Mouse (Mus musculus) ES-CJ7 (cell line): ENCODE data around the gene Iqck.

Experiments used
- DNase-seq: peaks from one replicate; pipeline ENCODE4 v3.0.0; 2011; ENCODE audit warnings: low read depth, low spot score

Iqck gene

DNA sequence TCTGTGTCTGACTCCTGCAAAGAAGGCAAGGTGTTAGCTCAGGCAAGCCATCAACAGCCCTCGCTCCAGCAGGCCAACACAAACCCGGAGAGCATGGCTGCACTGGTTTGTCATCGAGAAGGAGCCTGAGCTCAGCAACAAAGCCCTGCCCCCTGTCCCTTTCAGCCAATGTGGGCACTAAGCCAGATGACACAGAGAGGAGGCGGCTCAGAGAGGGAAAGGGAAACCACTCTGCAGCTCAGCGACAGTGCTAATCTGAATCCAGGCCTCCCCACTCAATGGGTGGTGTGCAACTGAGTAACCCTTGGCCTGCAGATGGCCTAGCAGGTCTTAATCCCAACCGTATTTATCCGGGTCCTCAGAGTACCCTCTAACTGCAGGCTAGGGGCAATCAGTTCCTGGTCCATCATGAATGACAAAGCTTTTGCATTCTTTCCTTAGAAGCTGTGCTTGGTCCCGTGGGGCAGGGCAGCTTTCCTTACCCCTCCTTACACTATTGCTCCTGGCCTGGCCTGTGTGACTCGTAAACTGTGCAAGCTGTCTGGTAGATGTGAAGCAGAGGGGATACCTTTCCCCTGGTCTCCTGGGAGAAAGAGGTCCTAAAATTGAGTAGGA lies 4.8 kb upstream of the Iqck start:
- peak; percentile 79 for DNase-seq

- no peak for DNase-seq
Observed at GRCm38 (mm10) chr7:118851571-118851970, 4.0 kb upstream of the Iqck start.

- no peak for DNase-seq
Observed at GRCm38 (mm10) chr7:118852611-118853010, 2.9 kb upstream of the Iqck start.

DNA sequence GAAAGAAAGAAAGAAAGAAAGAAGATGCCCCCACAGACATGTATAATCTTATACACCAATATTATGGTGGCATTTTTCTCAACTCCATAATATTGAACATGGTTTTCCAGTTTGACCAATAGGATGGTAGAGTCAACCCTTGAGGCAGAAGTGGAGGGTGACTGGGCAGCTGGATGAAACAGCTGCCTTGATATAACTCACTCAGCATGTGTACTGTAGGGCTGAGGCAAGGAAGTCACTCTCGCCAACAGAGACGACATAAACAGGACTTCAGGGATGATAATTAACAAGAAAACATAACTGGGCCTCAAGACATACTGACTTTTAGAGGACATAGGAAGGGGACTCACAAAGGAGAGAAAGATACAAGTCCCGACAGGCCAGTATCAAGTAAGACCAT lies 946 bp upstream of the Iqck start:
- DNase-seq: no peak

GRCm38 (mm10) chr7:118855877-118856304 lies 339 bp downstream of the Iqck start, which contains the start of gene Knop1:
TSS of gene Knop1 (minus strand) at chr7:118856254.
- peak; percentile 32 for DNase-seq

DNA sequence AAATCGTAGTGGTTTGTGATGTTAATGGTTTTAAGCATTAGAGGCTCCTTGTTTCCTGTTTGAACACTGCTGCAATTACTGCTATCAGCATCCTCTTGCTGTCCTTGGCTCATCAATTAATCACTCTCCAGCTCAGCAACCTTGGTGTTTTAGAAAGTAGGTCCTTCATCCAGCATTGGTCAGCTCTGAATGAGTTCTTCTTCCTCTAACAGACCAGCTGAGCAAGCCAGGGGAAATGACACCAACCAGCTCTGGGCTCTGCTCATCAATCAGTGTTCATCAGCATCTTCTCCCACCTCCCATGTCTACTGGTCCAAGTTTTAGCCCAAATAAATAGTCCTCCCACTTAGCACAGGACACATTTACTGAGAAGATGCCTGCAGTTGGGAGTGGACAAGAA lies 3.1 kb downstream of the Iqck start:
- no peak for DNase-seq

GRCm38 (mm10) chr7:118865362-118865761 lies 9.8 kb downstream of the Iqck start:
- DNase-seq: no peak

- peak; percentile 14 for DNase-seq
Observed at GRCm38 (mm10) chr7:118879466-118880029, 24.0 kb downstream of the Iqck start.

GRCm38 (mm10) chr7:118883957-118884356 lies 28.4 kb downstream of the Iqck start:
- no peak for DNase-seq

DNA sequence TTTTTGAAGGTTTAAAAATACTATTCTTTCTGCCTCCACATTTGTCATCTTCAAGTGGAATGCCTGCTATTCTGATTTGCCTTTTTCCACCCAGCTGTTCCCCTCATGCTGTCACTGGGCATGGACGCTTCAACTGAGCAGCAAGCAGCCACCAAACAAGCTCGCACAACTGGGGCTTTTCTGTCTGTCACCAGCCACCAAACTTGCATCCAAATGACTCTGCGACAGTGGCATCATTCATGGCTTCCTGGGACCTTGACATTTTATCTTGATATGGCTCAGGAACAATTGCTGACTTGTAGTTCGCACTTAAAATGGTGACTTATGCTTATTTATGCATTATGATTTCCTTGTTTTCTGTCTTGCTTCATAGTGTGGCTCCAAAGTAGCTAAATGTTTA lies 29.4 kb downstream of the Iqck start:
- DNase-seq: no peak

DNA sequence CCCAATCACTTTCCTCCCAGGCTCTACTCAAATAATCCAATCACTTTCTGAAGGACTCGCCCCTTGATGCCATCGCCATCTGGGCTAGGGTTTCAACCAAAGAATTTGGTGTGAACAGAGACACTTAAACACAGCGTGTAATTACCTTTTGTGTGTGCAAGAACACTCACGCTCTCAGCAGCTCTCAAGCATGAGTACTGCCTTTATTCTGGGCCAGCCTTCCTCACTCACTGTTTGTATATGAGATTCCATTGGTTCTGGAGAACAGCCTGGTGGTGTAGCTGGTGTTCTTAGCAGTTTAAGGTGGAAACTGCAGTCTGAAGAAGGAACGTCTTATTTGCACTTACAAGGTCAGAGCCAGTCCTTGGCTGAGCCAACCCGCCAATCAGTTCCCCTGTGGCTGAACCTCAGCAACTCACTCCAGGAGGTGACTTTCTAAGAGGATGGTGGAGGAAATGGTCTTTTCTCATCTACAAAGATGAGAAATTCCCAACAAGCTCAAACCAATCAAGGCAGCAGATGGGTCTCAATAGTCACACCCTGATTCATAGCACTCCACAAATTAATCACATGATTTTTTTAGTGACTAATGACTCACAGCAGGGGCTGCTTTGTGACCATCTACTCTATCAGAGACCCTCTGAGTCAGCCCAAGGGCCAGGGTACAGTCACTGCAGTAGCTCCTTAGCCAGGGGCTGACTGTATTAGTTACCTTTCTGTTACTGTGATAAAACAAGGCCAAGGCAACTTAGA lies 31.9 kb downstream of the Iqck start:
- peak; percentile 35 for DNase-seq

GRCm38 (mm10) chr7:118889046-118889680 lies 33.6 kb downstream of the Iqck start:
- no peak for DNase-seq

- DNase-seq: no peak
Observed at GRCm38 (mm10) chr7:118895469-118896450, 40.2 kb downstream of the Iqck start.

DNA sequence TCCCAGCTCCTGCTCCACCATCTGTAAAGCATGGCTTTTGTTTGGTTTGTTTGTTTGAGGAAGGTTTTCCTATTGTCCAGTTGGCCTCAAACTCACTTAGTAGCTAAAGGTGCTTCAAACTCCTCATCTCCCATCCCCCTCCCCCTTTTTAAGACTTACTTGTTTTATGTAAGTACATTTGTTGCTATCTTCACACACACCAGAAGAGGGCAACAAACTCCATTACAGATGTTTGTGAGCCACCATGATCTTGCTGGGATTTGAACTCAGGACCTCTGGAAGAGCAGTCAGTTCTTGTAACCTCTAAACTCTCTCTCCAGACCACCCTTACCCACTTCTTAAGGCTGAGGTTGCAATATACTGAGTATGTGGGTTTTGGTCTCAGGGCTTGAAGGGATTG lies 42.5 kb downstream of the Iqck start:
- DNase-seq: no peak

DNA sequence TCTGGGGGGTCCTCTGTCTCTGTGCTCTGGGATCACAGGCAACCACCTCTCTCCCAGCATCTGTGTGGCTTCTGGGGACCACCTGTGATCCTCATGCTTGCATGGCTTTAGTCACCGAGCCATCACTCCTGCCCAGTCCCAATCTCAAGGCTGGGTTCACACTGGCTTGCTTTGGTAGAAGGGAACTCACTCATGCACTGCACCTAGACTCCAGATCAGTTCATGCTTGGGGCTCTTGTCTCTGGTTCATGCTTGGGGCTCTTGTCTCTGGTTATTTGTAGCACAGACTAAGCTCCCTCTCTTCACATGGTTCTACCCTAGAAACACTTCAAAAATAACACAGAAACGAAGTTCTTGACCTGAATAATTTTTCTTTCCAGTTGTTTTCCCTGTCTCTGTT lies 44.5 kb downstream of the Iqck start:
- no peak for DNase-seq

GRCm38 (mm10) chr7:118902944-118903343 lies 47.4 kb downstream of the Iqck start:
- DNase-seq: no peak

DNA sequence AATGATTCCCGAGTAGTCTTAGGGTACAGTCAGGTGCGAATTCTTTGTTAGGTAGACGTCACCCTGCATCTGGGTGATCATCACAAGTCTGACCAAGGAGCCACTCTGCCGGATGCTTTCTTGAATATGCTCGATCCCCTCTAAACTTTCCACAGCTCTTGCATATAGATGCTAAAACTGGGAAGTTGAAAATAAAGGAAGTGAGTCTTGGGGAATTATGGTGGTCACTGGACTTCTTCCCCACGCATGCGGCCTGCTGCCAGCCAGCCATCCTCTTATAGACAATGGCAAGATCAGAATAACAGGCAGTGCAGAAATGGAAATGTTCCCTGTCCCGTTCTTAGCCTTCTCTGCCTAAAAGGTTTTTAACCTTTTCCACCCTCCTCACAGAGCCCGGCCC lies 48.3 kb downstream of the Iqck start:
- DNase-seq: no peak

- no peak for DNase-seq
Observed at GRCm38 (mm10) chr7:118904530-118904929, 49.0 kb downstream of the Iqck start.

GRCm38 (mm10) chr7:118908961-118909515 lies 53.5 kb downstream of the Iqck start:
- DNase-seq: no peak

- DNase-seq: no peak
Observed at GRCm38 (mm10) chr7:118910464-118910863, 54.9 kb downstream of the Iqck start.

- no peak for DNase-seq
Observed at GRCm38 (mm10) chr7:118911170-118911569, 55.6 kb downstream of the Iqck start.
